Mouse (Mus musculus) cerebellum, postnatal 36 days (tissue): Measurements from ENCODE around the gene 9630041A04Rik.
A peak's percentile ranks its signal among the peaks of the same experiment; 100 is the strongest.

ENCODE experiments used
- DNase-seq, 2 experiments: peaks; one replicate each; pipeline ENCODE4 v3.0.0; 2021 to 2022; ENCODE audit warnings: mixed read lengths in 2 of 2

9630041A04Rik gene

GRCm38 (mm10) chr9:101919324-101919723, 57.7 kb downstream of the 9630041A04Rik start:
- DNase-seq = no peak

DNA sequence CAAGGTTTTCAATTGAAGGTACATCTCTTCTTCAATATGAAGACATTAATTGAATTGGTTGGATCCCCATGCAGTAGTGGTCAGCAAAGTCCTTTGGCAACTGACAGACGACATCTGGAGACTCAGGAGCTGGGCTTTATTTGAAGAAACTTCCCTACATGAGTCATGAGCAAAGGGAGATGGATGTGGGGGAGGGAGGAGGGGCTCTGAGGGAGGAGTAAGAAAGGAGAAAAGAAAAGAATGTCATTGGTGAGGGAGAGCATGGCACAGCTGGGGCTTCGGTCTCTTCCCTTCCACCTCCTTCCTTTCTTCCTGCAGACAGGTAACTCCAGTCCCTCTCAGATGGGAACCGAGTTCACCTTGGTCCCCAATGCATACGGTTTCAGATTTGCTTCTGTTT, 61.2 kb downstream of the 9630041A04Rik start:
- no peak for DNase-seq

GRCm38 (mm10) chr9:101924829-101925228, 63.2 kb downstream of the 9630041A04Rik start:
- DNase-seq = no peak

DNA sequence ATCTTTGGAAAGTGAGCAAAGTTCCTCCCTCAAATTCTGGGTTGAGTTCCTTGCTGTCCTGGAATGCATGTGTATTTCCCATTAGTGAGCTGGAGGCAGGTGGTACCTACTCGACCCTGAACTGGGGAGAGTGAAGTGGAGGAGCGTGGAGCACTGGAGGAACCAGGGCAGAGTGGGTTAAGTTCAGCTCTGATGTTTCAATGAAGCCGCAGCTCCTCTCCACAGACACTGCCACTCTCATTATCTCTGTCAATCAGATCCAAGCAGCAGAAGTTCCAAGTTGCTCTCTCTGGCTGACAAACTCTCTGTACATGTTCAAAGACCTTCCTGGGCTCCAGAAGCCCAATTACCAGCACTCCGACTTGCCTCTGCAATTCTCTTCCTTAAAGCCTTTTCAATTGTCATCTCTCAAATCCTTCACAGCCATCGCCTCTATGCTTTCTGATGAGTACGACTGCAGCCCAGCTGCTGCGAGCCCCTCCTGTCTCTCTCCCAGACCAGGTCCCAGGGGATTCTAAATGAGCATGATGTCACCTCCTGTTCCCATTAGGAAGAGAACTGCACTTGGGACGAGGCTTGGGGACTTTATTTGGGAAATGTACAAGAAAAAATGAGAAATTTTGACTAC, 72.4 kb downstream of the 9630041A04Rik start:
- no peak for DNase-seq

DNA sequence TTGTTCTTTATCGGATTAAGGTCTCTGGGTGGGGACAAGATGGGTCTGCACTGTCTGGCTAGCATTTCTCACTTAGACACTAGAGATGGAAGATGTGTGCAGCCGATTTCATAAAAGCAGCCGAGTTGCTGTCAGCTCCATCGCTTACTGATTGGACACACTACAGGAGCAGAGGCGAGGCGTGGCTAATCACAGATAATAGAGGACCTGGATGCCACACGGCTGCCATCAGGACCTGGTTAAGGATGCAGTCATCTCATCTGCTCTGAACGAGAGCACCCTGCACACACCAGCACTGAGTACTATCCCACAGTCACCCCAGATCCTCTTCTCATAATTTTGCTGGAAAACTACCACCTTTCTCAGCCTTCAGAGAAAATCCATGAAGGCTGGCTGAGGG, 73.2 kb downstream of the 9630041A04Rik start:
- no peak for DNase-seq

DNA sequence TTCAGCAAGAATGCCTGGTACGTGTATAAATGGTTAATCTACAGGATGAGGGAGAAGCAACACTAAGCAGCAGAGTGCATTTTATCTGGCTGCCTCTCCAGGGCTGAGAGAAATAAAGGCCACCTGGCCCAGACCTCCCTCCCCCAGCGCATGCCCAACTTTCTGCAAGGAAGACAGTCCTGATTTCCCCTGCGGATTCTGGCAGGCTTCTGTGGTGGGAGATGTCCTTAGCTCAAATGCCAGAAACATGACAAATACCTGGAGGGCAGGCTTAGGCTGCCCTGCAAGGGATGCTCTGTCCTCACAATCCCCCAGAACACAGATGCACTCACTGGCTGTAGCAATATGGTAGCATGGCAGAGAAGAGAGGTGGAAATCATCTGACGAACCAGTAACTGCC, 76.4 kb downstream of the 9630041A04Rik start:
- no peak for DNase-seq

- DNase-seq = no peak
Measured at GRCm38 (mm10) chr9:101939006-101939405, 77.4 kb downstream of the 9630041A04Rik start.

DNA sequence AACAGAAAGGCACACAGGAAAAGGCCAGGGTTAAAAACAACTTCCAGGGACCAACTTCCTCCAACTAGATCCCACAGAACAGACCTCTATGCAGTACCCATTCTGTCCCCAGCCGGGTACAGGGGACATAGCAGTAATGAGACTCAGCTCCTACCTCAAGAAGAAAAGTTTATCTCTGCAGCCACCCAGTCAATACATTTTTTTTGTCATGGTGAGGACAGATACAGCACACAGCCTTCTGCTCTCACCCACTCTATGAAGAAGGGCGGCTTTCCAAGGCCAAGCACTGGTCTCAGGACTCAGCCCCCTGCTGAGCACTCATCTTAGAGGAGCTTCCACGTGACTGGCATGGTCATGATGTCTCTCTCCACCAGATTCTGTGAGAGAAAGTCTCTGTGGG, 78.5 kb downstream of the 9630041A04Rik start:
- no peak for DNase-seq

- no peak for DNase-seq
Measured at GRCm38 (mm10) chr9:101942058-101942669, 80.5 kb downstream of the 9630041A04Rik start.

DNA sequence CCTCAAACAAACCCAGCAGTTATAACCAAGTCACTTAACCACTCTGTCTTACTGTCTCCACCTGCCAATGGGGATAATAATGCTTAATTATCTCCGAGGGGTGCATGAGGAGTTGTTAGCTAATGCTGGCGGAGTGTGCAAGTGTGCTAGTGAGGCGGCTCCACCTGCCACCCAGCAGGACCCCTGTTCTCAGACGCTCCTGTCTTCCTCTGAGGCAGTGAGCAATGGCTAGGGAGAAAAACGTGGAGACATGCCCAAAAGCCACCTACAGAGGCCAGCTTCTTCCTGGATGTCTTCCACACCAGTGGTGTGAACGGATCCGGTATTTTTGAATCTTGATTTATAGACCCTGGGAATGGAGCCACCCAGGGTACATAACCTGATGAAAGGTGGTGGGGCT, 83.7 kb downstream of the 9630041A04Rik start:
- DNase-seq = peak; percentile 24 to 35

DNA sequence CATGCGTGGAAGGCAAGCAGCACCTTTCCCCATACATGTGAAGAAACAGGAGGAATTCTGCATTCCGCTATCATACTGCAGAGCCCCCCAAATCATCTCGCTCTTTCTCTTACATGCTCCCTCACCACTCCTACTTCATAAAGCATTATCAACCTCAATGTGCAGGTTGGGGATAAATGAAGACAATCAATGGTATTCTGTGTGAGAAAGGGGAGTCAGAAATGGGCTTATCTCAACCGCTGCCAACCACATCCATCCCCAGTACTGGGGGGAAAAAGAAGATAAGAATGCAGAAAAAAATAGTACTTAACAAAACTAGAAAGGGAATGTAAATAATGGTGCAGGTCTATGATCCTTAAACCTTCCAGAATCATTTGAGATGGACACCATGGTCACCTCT, 84.2 kb downstream of the 9630041A04Rik start:
- no peak for DNase-seq

DNA sequence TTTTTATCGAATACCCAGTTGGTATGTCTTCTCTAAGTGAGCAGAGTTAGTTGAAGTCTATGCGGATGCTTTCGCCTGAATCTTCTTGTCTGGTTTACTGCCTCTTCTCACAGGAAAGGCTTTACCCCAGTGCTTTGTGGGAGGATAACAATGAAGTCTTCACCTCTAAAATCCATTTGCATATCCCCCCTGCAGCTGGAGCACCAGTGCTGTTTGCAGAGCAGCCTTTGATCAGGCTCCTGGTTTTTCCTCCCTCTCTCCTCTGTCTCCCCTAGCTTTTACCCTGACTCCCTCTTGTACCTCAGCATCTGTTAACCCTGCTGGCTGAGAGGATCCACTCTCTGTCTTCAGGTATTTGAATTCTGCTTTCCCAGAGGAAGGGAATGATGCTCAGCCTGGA, 88.5 kb downstream of the 9630041A04Rik start:
- DNase-seq = no peak

DNA sequence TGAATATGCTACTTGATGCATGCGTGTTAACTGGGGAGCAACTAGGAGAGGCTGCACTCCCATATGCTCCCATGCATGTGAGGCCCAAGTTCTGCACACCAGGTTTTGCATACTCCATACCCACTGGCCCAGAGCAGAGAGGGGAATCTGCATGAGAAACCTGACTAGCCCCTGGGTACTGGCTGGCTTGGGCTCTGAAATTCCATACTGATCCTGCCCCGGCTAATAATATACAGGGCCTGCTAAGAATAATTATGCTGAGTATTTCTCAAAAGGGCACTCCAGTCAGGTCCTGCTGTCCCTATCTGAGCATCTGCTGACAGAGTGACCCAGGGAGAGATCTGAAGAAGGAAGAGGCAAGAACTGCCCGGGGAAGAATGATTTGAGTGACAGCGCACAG, 92.9 kb downstream of the 9630041A04Rik start:
- no peak for DNase-seq

- DNase-seq = no peak
Measured at GRCm38 (mm10) chr9:101956228-101956627, 94.6 kb downstream of the 9630041A04Rik start.

GRCm38 (mm10) chr9:101971806-101972205, 110.2 kb downstream of the 9630041A04Rik start:
- no peak for DNase-seq

DNA sequence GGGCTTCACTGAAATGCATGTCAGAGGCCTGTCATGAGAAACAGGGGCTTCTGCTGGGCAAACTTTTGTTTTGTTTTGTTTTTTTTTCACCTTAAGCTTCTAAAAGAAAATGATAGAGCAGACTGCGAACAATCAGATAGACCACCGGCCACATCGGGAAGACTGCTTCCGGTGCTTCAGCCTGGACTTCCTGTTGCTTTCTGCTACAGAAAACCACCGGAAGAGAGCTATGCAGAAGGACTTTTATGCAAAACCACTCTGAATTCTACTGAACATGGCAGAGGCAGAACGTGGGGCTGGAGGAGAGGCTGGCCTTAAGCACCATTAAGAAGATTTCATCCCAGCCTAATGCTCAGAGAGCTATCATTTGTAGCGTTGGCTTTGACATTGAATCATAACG, 110.7 kb downstream of the 9630041A04Rik start:
- no peak for DNase-seq

- DNase-seq = no peak
Measured at GRCm38 (mm10) chr9:101976884-101977465, 115.3 kb downstream of the 9630041A04Rik start.

- DNase-seq = no peak
Measured at GRCm38 (mm10) chr9:101981161-101981560, 119.5 kb downstream of the 9630041A04Rik start.

GRCm38 (mm10) chr9:101982378-101982777, 120.7 kb downstream of the 9630041A04Rik start:
- no peak for DNase-seq

DNA sequence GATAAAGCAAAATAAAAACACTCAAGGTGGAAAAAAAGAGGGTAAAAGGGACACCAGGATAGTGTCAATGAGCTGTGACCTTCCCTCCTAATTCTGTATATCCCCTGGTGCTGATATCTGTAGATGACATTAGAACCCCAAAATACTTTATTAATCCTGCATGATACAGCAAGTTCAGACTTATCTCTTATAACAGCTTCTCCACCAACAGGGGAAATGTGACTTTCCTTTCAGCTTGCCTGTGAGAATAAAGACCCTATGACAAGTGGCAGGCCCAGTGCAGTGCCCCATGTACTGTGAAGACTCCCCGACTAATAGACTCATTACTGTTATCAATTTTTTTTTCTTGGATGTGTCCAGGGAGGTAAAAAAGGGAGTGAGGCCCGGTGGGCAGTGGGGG, 125.3 kb downstream of the 9630041A04Rik start:
- no peak for DNase-seq

DNA sequence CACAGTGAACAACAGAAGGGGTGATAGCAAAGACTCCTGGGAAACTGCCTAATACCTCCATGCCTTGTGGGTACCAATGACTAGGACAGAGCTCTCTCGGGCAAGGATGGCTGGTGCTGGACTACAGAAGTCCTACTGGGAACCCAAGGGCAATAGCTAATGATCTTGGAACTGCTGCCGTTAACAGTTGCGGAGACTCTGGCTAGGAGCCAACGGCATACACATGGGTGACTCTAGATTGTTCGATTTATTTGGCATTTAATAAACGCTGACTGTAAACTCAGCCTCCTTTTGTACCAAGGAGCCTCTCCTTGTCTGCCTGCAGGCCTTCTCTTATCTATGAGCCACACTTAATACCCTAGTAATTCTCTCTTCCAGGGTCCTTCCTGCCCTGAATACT, 128.4 kb downstream of the 9630041A04Rik start:
- DNase-seq = no peak

GRCm38 (mm10) chr9:101990836-101991235, 129.2 kb downstream of the 9630041A04Rik start:
- DNase-seq = no peak
